Mouse (Mus musculus) midbrain, embryonic 13.5 days (tissue): ENCODE data around the gene Ddx41. TPM values are rescaled to one million over a fixed set of nuclear protein-coding genes. Genes with fewer than 3 reads are reported as not detected.

Source experiments
- ATAC-seq: fragments of 200-750 bp; cut with Nextera tagmentation; 2 replicates; pipeline ENCODE4 v1.8.0; 2017; ENCODE audit warnings: mild to moderate bottlenecking, moderate TSS enrichment, moderate library complexity
- H3K27ac ChIP-seq: fragments of 300-500 bp; sonication (generic); 2 replicates; pipeline ENCODE4 v1.5.1; 2015; ENCODE audit warnings: inconsistent platforms, mild to moderate bottlenecking, moderate library complexity
- H3K27me3 ChIP-seq: fragments of 300-500 bp; sonication (generic); 2 replicates; pipeline ENCODE4 v1.6.1; 2015; ENCODE audit warnings: mild to moderate bottlenecking, inconsistent platforms
- H3K36me3 ChIP-seq: fragments of 300-500 bp; sonication (generic); 2 replicates; pipeline ENCODE4 v1.6.1; 2015; ENCODE audit warnings: mild to moderate bottlenecking, inconsistent platforms
- H3K4me1 ChIP-seq: fragments of 300-500 bp; sonication (generic); replicated peaks from 2 replicates; pipeline ENCODE4 v1.6.1; 2015; ENCODE audit warnings: inconsistent platforms
- H3K4me2 ChIP-seq: fragments of 300-500 bp; sonication (generic); replicated peaks from 2 replicates; pipeline ENCODE4 v1.6.1; 2015; ENCODE audit warnings: moderate library complexity, mild to moderate bottlenecking, inconsistent platforms
- H3K4me3 ChIP-seq: fragments of 300-500 bp; sonication (generic); replicated peaks from 2 replicates; pipeline ENCODE4 v1.5.1; 2015; ENCODE audit warnings: mild to moderate bottlenecking, inconsistent platforms
- H3K9ac ChIP-seq: fragments of 300-500 bp; sonication (generic); replicated peaks from 2 replicates; pipeline ENCODE4 v1.6.1; 2015; ENCODE audit warnings: mild to moderate bottlenecking, inconsistent platforms
- H3K9me3 ChIP-seq: fragments of 300-500 bp; sonication (generic); 2 replicates; pipeline ENCODE4 v1.6.1; 2016; ENCODE audit warnings: mild to moderate bottlenecking, inconsistent platforms
- WGBS: fragments of 180-500 bp; shearing (Covaris S2); methylation state at CpG from one replicate; pipeline ENCODE4 v1.1.7; 2015; 5-methylcytosine and 5-hydroxymethylcytosine counted together
- polyA plus RNA-seq: library from polyadenylated mRNA; unstranded; fragments of >200 nt; fragmentation: Nextera tagmentation; extraction: Ambion mirVana; gene quantifications from 2 replicates; pipeline ENCODE4 v1.2.1, GENCODE M21; 2015

Gene Ddx41
- polyA plus RNA-seq, 1 experiment from 2014 or later, result 66.6 TPM

DNA sequence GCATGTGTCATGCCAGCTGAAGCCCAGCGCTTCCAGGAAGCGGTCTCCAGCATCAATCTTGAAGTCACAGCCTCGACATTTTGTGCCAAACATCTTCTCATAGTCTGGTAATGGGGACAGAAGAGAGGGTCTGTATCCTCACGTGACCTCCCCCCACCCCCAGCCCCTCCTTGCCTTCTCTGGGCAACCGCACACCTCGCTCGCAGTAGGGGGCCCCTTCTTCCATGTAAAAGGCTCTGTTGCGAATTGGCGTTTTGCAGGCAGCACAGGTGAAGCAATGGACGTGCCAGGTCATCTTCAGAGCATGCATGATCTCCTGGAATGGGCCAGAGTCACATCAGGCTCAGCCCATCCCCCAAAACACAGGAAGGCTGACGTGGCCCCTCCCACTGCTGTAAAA, 37.6 kb downstream of the Ddx41 start:
- Histone ChIP-seq H3K9me3 (no peaks in the 10 kb centered on the region), H3K36me3 (peaks cover 50% of the 10 kb centered on the region), H3K4me2 (no peak overlapping the region), H3K4me1 (peaks cover 31% of the 10 kb centered on the region), H3K4me3 (no peak overlapping the region), H3K27ac (no peak overlapping the region), H3K27me3 (0 out of 2 replicates have a peak, but pooled peaks cover 2% of the 10 kb centered on the region), H3K9ac (no peak overlapping the region)
- ATAC-seq, result no peak
- WGBS, result 49% methylated on average over 11 of the region's 11 CpGs

GRCm38 (mm10) chr13:55496661-55497060, 39.8 kb downstream of the Ddx41 start:
- H3K27ac ChIP-seq, result no peak overlapping the region
- H3K4me1 ChIP-seq, result peaks cover 31% of the 10 kb centered on the region
- WGBS, result 90% methylated on average over 6 of the region's 6 CpGs
- no peak overlapping the region for H3K9ac ChIP-seq
- H3K4me3 ChIP-seq, result no peak overlapping the region
- H3K36me3 ChIP-seq, result peaks cover 30% of the 10 kb centered on the region
- H3K4me2 ChIP-seq, result no peak overlapping the region
- ATAC-seq, result no peak
- 0 out of 2 replicates have a peak, but pooled peaks cover 2% of the 10 kb centered on the region for H3K27me3 ChIP-seq
- H3K9me3 ChIP-seq, result no peaks in the 10 kb centered on the region

- 0 out of 2 replicates have a peak, but pooled peaks cover 2% of the 10 kb centered on the region for H3K27me3 ChIP-seq
- peaks cover 22% of the 10 kb centered on the region for H3K36me3 ChIP-seq
- peak; percentile 55; the same call in 1 of the 2 replicates for ATAC-seq
- H3K4me1 ChIP-seq, result peaks cover 31% of the 10 kb centered on the region
- H3K9ac ChIP-seq, result peak overlapping the region; percentile 24; the same call in 1 of the 2 replicates
- H3K4me3 ChIP-seq, result no peak overlapping the region
- H3K9me3 ChIP-seq, result no peaks in the 10 kb centered on the region
- 13% methylated on average over 4 of the region's 4 CpGs for WGBS
- peak overlapping the region; percentile 5; the same call in 1 of the 2 replicates for H3K4me2 ChIP-seq
- H3K27ac ChIP-seq, result peak overlapping the region; percentile 51
Observed at GRCm38 (mm10) chr13:55495702-55496101, 40.8 kb downstream of the Ddx41 start.

DNA sequence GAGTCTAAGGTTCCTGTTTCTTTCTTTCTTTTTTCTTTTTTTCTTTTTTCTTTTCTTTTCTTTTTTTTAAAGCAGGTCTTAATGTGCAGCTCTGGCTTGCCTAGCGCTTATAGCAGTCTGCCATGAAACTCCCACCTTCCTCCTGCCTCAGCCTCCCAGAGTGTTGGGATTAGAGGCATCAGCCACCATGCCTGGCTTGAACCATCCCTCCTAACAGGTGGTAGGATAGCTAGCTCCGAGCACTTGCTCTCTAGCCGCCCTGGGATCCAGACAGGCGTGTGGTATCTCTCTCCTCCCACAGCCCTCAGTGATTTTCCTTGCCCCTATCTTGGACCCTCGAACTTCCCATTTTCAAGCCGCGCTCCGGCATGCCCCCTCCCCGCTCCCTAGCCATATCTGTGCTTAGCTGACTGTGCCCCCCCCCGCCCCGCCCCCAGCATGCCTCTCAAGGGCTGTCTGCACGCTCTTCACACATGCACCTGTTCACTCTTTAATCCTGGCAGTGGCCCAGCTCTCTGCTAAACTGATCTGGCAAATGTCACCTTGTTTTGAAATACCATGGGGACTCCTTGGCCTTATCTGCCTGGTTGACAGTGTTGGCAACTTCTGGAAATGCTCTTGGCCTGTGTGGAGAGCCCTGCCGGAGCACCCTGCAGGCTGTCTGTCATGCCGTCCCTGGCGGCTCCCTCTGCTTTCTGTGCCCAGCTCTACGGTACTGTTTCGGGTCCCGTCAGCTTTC, 41.4 kb downstream of the Ddx41 start:
- H3K9me3 ChIP-seq, result no peaks in the 10 kb centered on the region
- peak overlapping the region; percentile 25 for H3K4me2 ChIP-seq
- ATAC-seq, result peak; percentile 55
- peak overlapping the region; percentile 48 for H3K27ac ChIP-seq
- H3K4me1 ChIP-seq, result peaks cover 31% of the 10 kb centered on the region
- H3K9ac ChIP-seq, result 0 out of 2 replicates have a peak overlapping the region, but pooled peaks have one; percentile 37
- WGBS, result 15% methylated on average over 18 of the region's 18 CpGs
- peaks cover 15% of the 10 kb centered on the region for H3K36me3 ChIP-seq
- H3K27me3 ChIP-seq, result 0 out of 2 replicates have a peak, but pooled peaks cover 2% of the 10 kb centered on the region
- H3K4me3 ChIP-seq, result no peak overlapping the region

- H3K9ac ChIP-seq, result 0 out of 2 replicates have a peak overlapping the region, but pooled peaks have one; percentile 37
- 0 out of 2 replicates have a peak, but pooled peaks cover 2% of the 10 kb centered on the region for H3K27me3 ChIP-seq
- peaks cover 13% of the 10 kb centered on the region for H3K36me3 ChIP-seq
- no peak overlapping the region for H3K4me3 ChIP-seq
- no peaks in the 10 kb centered on the region for H3K9me3 ChIP-seq
- ATAC-seq, result 0 out of 2 replicates have a peak, but pooled peaks have one; percentile 6
- H3K4me2 ChIP-seq, result no peak overlapping the region
- H3K4me1 ChIP-seq, result peaks cover 31% of the 10 kb centered on the region
- H3K27ac ChIP-seq, result no peak overlapping the region
- WGBS, result 22% methylated on average over 2 of the region's 2 CpGs
Observed at GRCm38 (mm10) chr13:55494257-55494656, 42.2 kb downstream of the Ddx41 start.

DNA sequence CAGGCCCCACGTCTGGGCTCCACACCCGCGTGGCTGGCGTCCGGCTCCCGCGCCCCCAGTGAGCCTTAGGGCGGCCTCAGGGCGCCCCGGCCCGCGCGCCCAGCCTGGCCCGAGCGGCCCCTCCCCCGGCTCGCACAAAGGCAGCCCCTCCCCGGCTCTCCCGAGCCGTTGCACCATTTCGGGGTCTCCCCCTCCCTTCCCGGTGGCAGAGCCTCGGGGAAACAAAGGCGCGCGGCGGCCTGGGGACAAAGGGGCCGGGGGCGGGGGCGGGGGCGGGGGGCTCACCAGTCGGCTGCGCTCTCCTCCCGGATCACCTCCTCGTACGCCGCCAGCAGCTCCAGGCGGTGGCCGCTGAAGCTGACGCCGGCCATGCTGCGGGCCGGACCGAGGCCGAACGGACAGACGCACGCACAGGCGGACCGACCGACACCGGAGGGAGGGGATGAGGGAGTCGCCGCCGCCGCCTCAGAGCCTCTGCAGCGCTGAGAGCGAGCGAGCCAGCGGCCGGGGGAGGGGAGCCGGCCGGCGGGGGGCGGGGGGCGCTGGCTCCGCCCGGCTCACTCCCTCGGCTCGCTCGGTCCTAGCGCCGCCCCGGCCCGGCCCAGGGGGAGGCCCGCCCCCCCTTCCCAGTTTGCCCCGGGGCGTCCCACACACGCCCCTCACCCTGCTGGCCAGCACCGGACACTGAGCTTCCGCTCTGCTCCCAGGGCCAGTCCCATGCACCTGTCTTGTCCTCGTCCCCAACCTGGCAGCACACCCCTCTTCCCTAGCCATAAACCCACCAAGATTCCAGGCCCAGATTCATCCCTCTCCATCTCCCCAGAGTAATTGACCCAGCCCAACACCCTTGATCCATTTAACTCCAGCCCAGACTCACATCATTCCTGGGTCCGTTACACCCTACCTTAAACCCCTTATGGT, 48.6 kb downstream of the Ddx41 start, which contains the start of gene Dbn1:
Gene Dbn1 (minus strand): TSS at position 534 of the 921 bp plus-strand sequence.
- Histone ChIP-seq H3K4me3 (peak within 1 kb of the TSS; percentile 97), H3K4me2 (peak within 1 kb of the TSS; percentile 100), H3K9me3 (no peaks in the 10 kb centered on the region), H3K9ac (peak within 1 kb of the TSS; percentile 100), H3K4me1 (peaks cover 48% of the 10 kb centered on the region), H3K27me3 (no peaks in the 10 kb centered on the region), H3K27ac (peak within 1 kb of the TSS; percentile 100), H3K36me3 (peaks cover 5% of the 10 kb centered on the region; the same call in 1 of the 2 replicates)
- ATAC-seq, result peak; percentile 78
- under 1% methylated on average over 53 of the region's 83 CpGs for WGBS

- Histone ChIP-seq H3K4me1 (peaks cover 56% of the 10 kb centered on the region), H3K4me2 (peak overlapping the region; percentile 100), H3K9ac (peak overlapping the region; percentile 100), H3K9me3 (no peaks in the 10 kb centered on the region), H3K4me3 (peak overlapping the region; percentile 97), H3K27ac (peak overlapping the region; percentile 100), H3K27me3 (no peaks in the 10 kb centered on the region), H3K36me3 (peaks cover 12% of the 10 kb centered on the region)
- peak; percentile 46 for ATAC-seq
- WGBS, result under 1% methylated on average over 29 of the region's 29 CpGs
Observed at GRCm38 (mm10) chr13:55486916-55487577, 49.4 kb downstream of the Ddx41 start.

DNA sequence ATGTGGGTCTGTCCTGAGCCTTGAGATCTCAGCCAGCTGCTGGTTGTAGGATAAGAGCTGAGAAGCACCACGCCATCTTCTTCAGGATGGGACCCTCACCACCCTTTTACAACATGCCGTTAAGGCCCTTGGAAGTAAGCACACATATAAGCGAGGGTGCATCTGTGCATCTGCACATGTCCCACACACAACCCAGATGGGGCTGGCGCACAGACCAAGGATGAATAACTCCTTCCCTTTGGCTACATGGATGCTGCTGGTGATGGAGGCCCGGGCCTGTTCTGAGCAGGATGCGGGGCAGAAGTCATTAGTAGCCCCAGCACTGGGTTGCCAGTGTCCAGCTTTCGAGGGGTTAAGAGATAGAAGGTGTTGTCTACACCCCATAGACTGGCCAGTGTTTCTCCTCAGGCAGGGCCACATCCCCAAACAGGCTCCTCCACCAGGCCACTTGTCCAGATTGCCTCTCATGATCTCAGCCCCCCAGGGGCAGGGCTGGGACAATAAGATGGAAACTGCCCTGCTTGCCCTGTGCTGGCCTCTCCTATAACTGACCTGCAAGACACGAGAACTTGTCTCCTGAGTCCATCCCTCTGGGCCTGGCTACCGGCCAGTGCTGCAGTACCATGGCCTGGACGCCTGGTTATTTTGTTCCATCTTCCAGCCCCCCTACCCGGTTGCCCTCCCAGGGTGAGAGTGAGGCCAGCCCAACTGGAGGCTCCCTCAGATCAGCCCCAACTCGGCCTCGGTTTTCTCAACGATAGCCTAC, 50.2 kb downstream of the Ddx41 start:
- H3K4me3 ChIP-seq, result peak overlapping the region; percentile 97
- H3K9ac ChIP-seq, result peak overlapping the region; percentile 100
- H3K4me1 ChIP-seq, result peaks cover 57% of the 10 kb centered on the region
- H3K36me3 ChIP-seq, result peaks cover 21% of the 10 kb centered on the region
- ATAC-seq, result no peak
- H3K27me3 ChIP-seq, result no peaks in the 10 kb centered on the region
- H3K9me3 ChIP-seq, result no peaks in the 10 kb centered on the region
- peak overlapping the region; percentile 100 for H3K4me2 ChIP-seq
- peak overlapping the region; percentile 100 for H3K27ac ChIP-seq
- 25% methylated on average over 14 of the region's 14 CpGs for WGBS

GRCm38 (mm10) chr13:55484520-55485088, 51.9 kb downstream of the Ddx41 start:
- H3K4me3 ChIP-seq, result peak overlapping the region; percentile 97
- H3K27me3 ChIP-seq, result no peaks in the 10 kb centered on the region
- H3K27ac ChIP-seq, result peak overlapping the region; percentile 100
- H3K9ac ChIP-seq, result peak overlapping the region; percentile 100
- peaks cover 62% of the 10 kb centered on the region for H3K4me1 ChIP-seq
- no peaks in the 10 kb centered on the region for H3K9me3 ChIP-seq
- 14% methylated on average over 7 of the region's 7 CpGs for WGBS
- peaks cover 37% of the 10 kb centered on the region for H3K36me3 ChIP-seq
- peak overlapping the region; percentile 100 for H3K4me2 ChIP-seq
- no peak for ATAC-seq

- H3K36me3 ChIP-seq, result peaks cover 47% of the 10 kb centered on the region
- H3K4me3 ChIP-seq, result peak overlapping the region; percentile 97
- WGBS, result 2% methylated on average over 15 of the region's 15 CpGs
- peaks cover 55% of the 10 kb centered on the region for H3K4me1 ChIP-seq
- no peaks in the 10 kb centered on the region for H3K27me3 ChIP-seq
- peak; percentile 89 for ATAC-seq
- H3K27ac ChIP-seq, result peak overlapping the region; percentile 100
- H3K4me2 ChIP-seq, result peak overlapping the region; percentile 100
- no peaks in the 10 kb centered on the region for H3K9me3 ChIP-seq
- H3K9ac ChIP-seq, result peak overlapping the region; percentile 100
Observed at GRCm38 (mm10) chr13:55483593-55483992, 52.9 kb downstream of the Ddx41 start.
